Mouse (Mus musculus) bone marrow macrophage, adult 2 months (primary cell): ENCODE measurements around the gene Bdkrb1.

ENCODE experiments used
- CTCF ChIP-seq: IDR thresholded peaks from 2 replicates; pipeline ENCODE4 v1.5.1; 2012; ENCODE audit warnings: low read depth, mild to moderate bottlenecking, low read length, moderate library complexity
- POLR2A ChIP-seq: IDR thresholded peaks from 2 replicates; pipeline ENCODE4 v1.6.1; 2012; ENCODE audit warnings: mild to moderate bottlenecking, low read depth, low read length, borderline replicate concordance

DNA sequence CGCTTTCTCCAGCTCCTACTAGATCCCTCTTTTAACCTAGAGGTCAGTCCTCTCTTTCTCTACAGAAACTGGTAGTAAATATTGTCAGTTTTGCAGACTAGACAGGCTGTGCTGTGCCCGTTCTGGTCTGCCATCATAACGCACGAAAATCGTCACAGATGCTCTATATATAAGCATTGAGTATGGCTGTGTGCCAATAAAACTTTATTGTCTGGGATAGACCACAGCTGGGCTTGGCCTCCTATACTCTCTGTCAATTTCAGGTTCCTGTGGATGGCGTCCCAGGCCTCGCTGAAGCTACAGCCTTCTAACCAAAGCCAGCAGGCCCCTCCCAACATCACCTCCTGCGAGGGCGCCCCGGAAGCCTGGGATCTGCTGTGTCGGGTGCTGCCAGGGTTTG lies 1.0 kb downstream of the Bdkrb1 start:
- TF ChIP-seq CTCF (no peak), POLR2A (no peak)
